Mouse (Mus musculus) ES-E14 (cell line): ENCODE results near the gene Sirt1.

Experiments used
- HCFC1 ChIP-seq: IDR thresholded peaks from 2 replicates; pipeline ENCODE4 v1.6.1; 2012; ENCODE audit warnings: low read length, inconsistent platforms, borderline replicate concordance; ENCODE audit not compliant: insufficient read depth
- MAFK ChIP-seq: IDR thresholded peaks from 2 replicates; pipeline ENCODE4 v1.6.1; 2014; ENCODE audit warnings: mild to moderate bottlenecking, low read depth, low read length, inconsistent platforms; ENCODE audit not compliant: insufficient read depth
- ZC3H11A ChIP-seq: IDR thresholded peaks from 2 replicates; pipeline ENCODE4 v1.6.1; 2012; ENCODE audit warnings: low read depth, mild to moderate bottlenecking, inconsistent platforms, low read length, borderline replicate concordance
- ZNF384 ChIP-seq: IDR thresholded peaks from 2 replicates; pipeline ENCODE4 v1.6.1; 2012; ENCODE audit warnings: low read depth, low read length, inconsistent platforms

DNA sequence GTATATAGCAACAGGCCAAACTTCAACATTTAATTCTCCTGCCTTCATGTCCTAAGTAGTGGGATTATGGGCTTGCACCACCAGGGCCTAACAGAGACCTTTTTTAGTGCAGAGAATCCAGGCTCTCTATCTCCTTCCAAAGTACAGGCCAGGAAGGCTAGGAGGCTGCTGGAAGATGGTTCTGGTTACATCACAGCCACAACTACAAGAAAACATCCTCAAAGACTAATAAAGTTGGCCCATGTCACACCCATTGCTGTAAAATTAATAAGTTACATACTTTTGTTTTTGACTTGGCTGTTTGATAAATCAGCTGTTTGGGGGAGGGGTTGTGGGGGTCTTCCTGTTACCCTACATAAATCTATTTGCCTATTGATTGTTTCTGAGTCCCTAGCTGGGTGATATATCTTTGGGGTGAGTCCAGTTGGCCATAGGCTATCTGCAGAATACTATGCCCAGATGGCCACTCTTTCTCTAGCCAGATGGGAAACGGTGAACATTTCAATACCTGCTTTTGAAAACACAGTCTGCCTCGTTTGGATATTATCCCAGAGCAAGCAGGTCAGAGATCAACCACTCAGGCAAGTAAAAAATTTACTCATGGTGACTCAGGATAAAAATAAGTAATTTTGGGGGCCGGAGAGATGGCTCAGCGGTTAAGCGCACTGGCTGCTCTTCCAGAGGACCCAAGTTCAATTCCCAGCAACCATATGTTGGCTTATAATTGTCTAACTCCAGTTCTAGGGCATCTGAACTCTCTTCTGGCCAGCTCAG lies 21.4 kb upstream of the Sirt1 start:
- no peak for TF ChIP-seq HCFC1
- no peak for TF ChIP-seq ZNF384
- TF ChIP-seq ZC3H11A = no peak
- no peak for TF ChIP-seq MAFK
